Mouse (Mus musculus) limb, embryonic 10.5 days (tissue): ENCODE results near the gene Il3ra. TPM values are rescaled to one million over a fixed set of nuclear protein-coding genes. Genes with fewer than 3 reads are reported as not detected.

Experiments used
- DNase-seq: peaks from one replicate; pipeline ENCODE4 v3.0.0-alpha.2; 2017; ENCODE audit warnings: low spot score
- H3K27ac ChIP-seq: fragments of 300-500 bp; sonication (generic); 2 replicates; pipeline ENCODE4 v1.5.1; 2016; ENCODE audit warnings: mild to moderate bottlenecking
- H3K27me3 ChIP-seq: fragments of 300-500 bp; sonication (generic); 2 replicates; pipeline ENCODE4 v1.6.1; 2016; ENCODE audit warnings: low read depth, mild to moderate bottlenecking; ENCODE audit not compliant: poor library complexity, severe bottlenecking
- H3K36me3 ChIP-seq: fragments of 300-500 bp; sonication (generic); 2 replicates; pipeline ENCODE4 v1.6.1; 2016; ENCODE audit warnings: mild to moderate bottlenecking, moderate library complexity
- H3K4me1 ChIP-seq: fragments of 300-500 bp; sonication (generic); 2 replicates; pipeline ENCODE4 v1.6.1; 2016
- H3K4me3 ChIP-seq: fragments of 300-500 bp; sonication (generic); 2 replicates; pipeline ENCODE4 v1.5.1; 2016; ENCODE audit warnings: mild to moderate bottlenecking, moderate library complexity
- H3K9me3 ChIP-seq: fragments of 300-500 bp; sonication (generic); replicated peaks from 2 replicates; pipeline ENCODE4 v1.6.1; 2016; ENCODE audit warnings: mild to moderate bottlenecking
- WGBS: fragments of 180-500 bp; shearing (Covaris S2); methylation state at CpG from one replicate; pipeline ENCODE4 v1.1.7; 2016; 5-methylcytosine and 5-hydroxymethylcytosine counted together
- polyA plus RNA-seq: library from polyadenylated mRNA; unstranded; fragments of >200 nt; fragmentation: Nextera tagmentation; extraction: Ambion mirVana; gene quantifications from 2 replicates; pipeline ENCODE4 v1.2.1, GENCODE M21; 2016

Gene Il3ra
- polyA plus RNA-seq, 1 experiment from 2014 or later: 4.1 TPM

DNA sequence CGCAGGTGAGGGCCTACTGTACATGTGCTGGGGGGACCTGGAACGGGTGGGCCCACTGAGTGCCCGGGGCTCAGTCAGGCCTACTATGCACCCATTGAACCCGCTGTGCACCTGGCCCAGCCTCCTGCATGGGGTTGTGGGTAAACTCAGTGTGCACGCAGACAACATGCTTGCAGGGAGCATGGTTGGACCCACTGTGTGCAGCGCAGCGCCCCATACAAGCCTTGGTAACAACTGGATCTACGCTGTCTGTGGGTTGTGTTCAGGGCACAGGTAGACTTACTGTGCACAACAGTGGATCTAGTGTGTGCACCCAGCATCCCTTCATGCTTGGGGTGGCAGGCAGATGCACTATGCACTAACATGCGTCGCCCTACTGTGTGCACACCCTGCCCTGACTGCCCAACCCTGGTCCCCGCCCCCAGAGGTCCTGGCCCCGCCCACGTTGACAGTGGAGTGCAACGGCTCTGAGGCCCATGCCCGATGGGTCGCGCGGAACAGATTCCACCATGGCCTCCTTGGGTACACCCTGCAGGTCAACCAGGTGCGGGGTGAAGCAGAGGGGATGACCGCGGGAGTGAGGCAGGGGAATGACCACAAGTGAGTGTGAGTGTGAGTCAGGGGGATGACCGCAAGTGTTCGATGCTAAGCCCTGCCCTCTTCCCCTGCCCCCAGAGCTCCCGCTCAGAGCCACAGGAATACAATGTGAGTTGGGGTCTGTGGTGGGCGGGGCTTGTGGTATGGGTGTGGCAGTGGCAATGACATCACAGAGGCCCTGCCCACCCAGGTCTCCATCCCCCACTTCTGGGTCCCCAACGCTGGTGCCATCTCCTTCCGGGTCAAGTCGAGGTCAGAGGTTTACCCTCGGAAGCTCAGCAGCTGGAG lies 4.4 kb downstream of the Il3ra start:
- Histone ChIP-seq H3K27me3 (no peaks in the 10 kb centered on the region), H3K9me3 (peaks cover 53% of the 10 kb centered on the region), H3K36me3 (peaks cover 48% of the 10 kb centered on the region), H3K4me3 (no peak overlapping the region), H3K4me1 (peaks cover 4% of the 10 kb centered on the region; the same call in 1 of the 2 replicates), H3K27ac (no peak overlapping the region)
- WGBS: 94% methylated on average over 29 of the region's 29 CpGs
- no peak for DNase-seq

DNA sequence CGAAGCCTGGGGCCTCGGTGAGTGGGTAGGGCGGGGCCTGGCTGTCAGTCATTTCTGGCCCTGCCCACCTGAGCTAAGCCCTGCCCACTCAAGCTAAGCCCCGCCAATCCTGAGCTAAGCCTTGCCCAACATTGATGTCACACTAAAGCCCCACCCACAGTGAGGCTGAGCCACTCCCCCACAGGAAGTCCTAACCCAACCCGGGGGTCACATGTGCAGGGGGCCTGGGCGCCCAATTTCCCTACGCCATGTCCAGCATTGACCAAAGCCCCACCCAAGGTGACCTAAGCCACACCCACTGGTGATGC lies 5.0 kb downstream of the Il3ra start:
- no peaks in the 10 kb centered on the region for H3K27me3 ChIP-seq
- peaks cover 48% of the 10 kb centered on the region for H3K36me3 ChIP-seq
- H3K9me3 ChIP-seq: peaks cover 53% of the 10 kb centered on the region
- WGBS: 98% methylated on average over 7 of the region's 7 CpGs
- peaks cover 4% of the 10 kb centered on the region; the same call in 1 of the 2 replicates for H3K4me1 ChIP-seq
- peak; percentile 32 for DNase-seq
- H3K4me3 ChIP-seq: no peak overlapping the region
- H3K27ac ChIP-seq: no peak overlapping the region

DNA sequence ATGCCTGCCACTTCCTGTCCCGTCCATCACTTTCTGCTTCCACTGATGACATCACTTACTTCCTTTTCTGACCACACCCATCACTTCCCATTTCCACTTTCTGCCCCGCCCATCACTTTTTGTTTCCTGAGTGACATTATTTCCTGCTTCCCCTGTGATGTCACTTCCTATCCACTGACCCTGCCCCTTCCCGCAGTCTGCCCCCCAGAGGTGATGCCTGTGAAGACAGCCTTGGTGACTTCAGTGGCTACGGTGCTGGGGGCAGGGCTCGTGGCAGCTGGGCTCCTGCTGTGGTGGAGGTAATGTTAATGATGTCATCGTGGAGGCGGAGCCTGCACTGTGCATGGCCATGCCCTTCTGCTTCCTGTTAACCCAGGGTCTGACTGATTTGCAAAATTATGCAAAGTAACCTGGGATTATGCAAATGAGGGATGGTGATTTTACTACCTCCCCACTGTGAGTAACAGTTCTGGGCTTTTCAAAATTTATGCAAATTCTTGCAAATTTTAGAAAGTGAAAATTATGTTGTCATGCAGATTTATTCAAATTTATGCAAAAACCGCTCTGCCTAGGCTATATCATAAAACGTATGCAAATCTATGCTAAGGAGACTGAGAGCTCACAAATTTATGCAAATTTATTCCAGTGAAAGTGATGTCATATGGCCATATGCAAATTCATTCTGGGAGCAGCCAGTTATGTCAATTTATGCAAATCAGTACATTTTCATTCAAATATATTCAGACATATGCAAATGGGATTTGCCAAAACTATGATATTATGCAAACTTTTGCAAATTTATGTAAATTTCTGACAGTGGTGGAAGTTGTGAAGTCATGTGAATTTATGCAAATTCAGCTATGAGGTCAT lies 5.9 kb downstream of the Il3ra start:
- Histone ChIP-seq H3K27ac (no peak overlapping the region), H3K27me3 (no peaks in the 10 kb centered on the region), H3K4me1 (no peaks in the 10 kb centered on the region), H3K36me3 (peaks cover 48% of the 10 kb centered on the region), H3K9me3 (peaks cover 51% of the 10 kb centered on the region), H3K4me3 (no peak overlapping the region)
- 93% methylated on average over 9 of the region's 9 CpGs for WGBS
- DNase-seq: no peak

DNA sequence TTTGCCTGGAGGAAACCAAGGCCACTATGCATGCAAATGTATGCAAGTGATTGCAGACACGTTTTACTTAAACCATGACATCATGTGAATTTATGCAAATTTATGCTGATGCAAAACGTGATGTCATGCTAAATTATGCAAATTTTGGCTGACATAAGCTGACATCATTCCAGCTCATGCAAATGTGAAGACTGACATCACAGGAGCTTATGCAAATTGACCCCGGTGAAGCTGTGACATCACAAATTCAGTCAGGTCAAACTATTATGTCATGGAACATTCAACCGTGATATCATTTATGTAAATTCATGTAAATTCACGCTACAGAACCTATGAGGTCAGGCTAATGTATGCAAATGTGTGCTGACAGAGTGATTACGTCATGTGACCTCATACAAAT lies 6.5 kb downstream of the Il3ra start:
- no peak overlapping the region for H3K4me3 ChIP-seq
- peaks cover 45% of the 10 kb centered on the region for H3K9me3 ChIP-seq
- WGBS: 86% methylated on average over 6 of the region's 6 CpGs
- no peaks in the 10 kb centered on the region for H3K27me3 ChIP-seq
- no peak overlapping the region for H3K27ac ChIP-seq
- DNase-seq: no peak
- no peaks in the 10 kb centered on the region for H3K4me1 ChIP-seq
- H3K36me3 ChIP-seq: peaks cover 48% of the 10 kb centered on the region

DNA sequence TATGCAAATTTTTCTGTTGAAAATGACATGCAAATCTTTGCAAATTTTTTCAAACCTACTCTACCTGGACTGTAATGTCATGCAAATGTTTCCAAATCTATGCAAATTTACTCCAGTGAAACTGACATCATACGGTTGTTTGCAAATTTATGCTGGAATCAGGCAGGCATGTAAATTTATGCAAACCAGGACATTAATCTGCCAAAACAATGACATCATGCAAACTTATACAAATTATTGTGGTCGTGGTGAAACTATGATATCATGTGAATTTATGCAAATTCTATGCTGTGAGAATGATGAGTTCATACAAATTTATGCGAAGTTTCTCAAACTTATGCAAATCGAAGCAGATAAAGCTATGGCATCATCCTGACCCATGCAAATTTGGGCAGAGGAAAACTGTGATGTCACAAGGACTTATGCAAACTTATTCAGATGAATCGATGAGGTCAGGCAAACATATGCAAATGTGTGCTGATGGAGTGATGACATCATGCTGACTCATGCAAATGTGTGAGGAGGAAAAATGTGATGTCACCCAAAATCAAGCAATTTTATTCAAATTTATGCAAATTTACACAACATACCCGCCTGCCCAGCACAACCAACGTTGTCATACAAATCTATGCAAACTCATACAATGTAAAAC lies 7.1 kb downstream of the Il3ra start:
- 94% methylated on average over 7 of the region's 7 CpGs for WGBS

DNA sequence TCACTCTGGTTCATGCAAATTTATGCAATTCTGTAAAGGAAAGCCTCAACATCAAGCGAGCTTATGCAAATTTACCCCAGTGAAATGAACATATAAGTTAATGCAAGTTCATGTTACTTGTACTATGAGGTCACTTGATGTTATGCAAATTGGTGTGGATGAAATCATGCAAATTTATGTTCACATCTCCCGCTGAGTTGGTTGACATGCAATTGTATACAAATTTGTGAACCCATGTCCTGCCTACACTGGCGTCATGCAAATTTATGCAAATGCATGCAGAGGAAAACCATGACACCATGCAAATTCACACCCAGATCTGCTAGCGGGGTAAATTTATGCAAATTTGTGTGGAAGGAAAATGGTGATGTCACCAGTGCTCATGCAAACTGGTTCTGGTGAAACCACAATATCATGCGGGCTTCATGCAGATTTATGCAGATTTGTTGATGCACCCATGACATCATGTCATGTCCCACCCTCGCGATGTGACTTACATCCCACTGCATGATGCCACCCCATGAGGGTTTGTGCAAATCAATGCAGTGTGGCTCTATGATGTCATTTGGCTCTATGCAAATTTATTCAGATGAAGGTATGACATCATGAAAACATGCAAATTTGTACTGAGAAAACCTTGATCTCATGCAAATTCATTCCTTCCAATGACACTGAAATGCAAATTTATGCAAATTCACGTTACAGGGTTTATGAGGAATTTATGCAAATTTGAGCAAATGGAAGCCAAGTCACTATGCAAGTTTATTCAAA lies 7.8 kb downstream of the Il3ra start:
- peak; percentile 27 for DNase-seq
- no peak overlapping the region for H3K4me3 ChIP-seq
- no peaks in the 10 kb centered on the region for H3K4me1 ChIP-seq
- peaks cover 36% of the 10 kb centered on the region for H3K36me3 ChIP-seq
- 94% methylated on average over 8 of the region's 8 CpGs for WGBS
- H3K27ac ChIP-seq: no peak overlapping the region
- H3K9me3 ChIP-seq: peaks cover 37% of the 10 kb centered on the region
- no peaks in the 10 kb centered on the region for H3K27me3 ChIP-seq

More for the DNA sequence above, 7.1 kb downstream of the Il3ra start:
- Histone ChIP-seq H3K36me3 (peaks cover 43% of the 10 kb centered on the region), H3K9me3 (peaks cover 44% of the 10 kb centered on the region), H3K4me1 (no peaks in the 10 kb centered on the region), H3K27me3 (no peaks in the 10 kb centered on the region), H3K4me3 (no peak overlapping the region), H3K27ac (no peak overlapping the region)
- no peak for DNase-seq

DNA sequence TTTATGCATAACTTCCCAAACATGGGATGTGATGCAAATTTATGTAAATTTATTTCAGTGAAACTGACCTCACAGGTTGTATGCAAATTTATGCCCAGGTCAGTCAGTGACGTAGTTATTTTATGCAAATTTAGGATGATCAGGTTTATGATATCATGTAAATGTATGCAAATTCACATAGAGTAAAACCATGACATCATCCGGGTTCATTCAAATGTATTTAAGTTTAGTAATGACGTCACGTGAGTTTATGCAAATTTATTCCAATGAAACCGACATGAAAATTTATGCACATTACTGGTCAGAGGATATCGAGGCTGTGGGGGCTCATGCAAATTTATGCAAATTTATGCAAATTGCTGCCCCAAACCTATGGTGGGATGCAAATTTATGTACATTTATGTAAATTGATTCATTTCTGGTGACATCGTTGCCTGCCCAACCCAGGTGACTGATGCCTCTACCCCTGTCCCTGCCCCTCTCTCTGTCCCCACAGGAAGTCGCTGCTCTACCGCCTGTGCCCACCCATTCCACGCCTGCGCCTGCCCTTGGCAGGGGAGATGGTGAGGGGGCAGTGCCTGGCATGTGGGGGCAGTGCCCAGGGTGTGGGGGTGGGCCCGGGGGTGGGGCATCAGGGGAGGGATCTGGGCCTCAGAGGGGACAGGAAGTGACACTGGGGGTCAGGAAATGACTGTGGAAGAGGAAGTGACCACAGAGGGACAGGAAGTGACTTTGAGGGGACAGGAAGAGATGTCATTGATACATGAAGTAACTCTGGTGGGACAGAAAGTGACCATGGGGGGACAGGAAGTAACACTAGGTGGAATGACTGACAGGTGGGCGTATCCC lies 8.7 kb downstream of the Il3ra start:
- Histone ChIP-seq H3K27me3 (no peaks in the 10 kb centered on the region), H3K4me3 (no peak overlapping the region), H3K4me1 (no peaks in the 10 kb centered on the region), H3K9me3 (peaks cover 29% of the 10 kb centered on the region), H3K27ac (no peak overlapping the region), H3K36me3 (peaks cover 28% of the 10 kb centered on the region)
- 94% methylated on average over 13 of the region's 13 CpGs for WGBS
- DNase-seq: peak; percentile 28

DNA sequence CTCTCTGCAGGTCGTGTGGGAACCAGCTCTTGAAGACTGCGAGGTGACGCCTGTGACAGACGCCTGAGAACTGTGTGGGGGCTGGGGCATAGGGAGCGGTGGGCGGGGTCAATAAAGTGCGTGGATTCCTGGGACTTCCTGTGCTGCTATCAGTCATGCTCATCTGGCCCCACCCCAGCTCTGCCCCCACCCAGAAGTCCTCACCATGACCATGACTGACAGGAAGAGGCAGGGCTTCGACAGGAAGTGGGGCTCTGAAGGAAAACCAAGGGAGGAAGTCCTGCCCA lies 9.2 kb downstream of the Il3ra start:
- no peak for DNase-seq
- Histone ChIP-seq H3K27ac (no peak overlapping the region), H3K4me3 (no peak overlapping the region), H3K27me3 (no peaks in the 10 kb centered on the region), H3K9me3 (peaks cover 23% of the 10 kb centered on the region), H3K4me1 (no peaks in the 10 kb centered on the region), H3K36me3 (peaks cover 22% of the 10 kb centered on the region)
- 89% methylated on average over 8 of the region's 8 CpGs for WGBS

DNA sequence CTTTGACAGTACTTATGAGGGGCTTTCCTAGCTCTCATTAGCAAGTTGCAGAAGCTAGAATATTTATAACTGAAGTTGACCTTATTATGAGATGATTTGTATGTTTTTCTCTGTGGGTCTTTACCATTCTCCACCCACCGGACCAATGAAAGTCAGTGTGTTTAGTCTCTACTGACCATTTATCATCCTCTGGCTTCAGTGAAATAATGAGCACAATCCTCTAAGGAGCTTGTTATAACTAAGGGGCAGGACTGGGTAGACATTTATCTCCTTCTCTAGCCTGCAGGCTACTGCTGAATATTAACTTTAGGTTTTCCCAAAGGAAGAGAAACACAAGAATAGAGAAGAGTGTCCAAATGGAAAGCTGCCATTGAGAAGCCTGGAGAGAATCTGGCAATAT lies 49.5 kb downstream of the Il3ra start:
- DNase-seq: no peak
- 91% methylated on average over 1 of the region's 1 CpGs for WGBS
- Histone ChIP-seq H3K27me3 (no peaks in the 10 kb centered on the region), H3K4me1 (no peaks in the 10 kb centered on the region), H3K4me3 (no peak overlapping the region), H3K27ac (no peak overlapping the region), H3K9me3 (no peaks in the 10 kb centered on the region), H3K36me3 (no peaks in the 10 kb centered on the region)

DNA sequence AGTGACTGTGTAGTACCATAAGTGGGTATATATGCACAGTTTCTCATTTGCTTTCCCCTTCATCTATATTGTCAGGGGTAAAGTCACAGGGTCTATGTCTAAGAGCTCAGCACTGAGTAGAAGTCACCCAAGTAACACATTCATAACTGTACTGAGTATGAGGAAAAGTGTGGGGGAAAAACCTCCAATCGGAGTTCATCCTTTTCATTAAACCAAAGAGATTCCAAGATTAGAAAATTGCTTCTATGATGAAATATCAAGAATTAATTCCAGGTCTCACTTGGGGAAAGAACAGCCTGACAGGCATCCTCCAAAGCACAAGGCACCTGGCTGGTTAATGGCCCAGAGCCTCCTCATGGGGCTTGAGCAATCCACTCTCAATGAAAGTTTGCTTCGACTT lies 54.9 kb downstream of the Il3ra start, which contains the start of gene Olfr721-ps1:
Olfr721-ps1 (plus strand) TSS at position 301 of the 400 bp plus-strand sequence.
- Histone ChIP-seq H3K36me3 (no peaks in the 10 kb centered on the region), H3K27ac (no peak within 1 kb of the TSS), H3K9me3 (no peaks in the 10 kb centered on the region), H3K27me3 (no peaks in the 10 kb centered on the region), H3K4me1 (no peaks in the 10 kb centered on the region), H3K4me3 (no peak within 1 kb of the TSS)
- no peak for DNase-seq
- WGBS: 90% methylated on average over 2 of the region's 2 CpGs
